Mouse (Mus musculus): ENCODE results near the gene Asna1. TPM values are rescaled to one million over a fixed set of nuclear protein-coding genes. Genes with fewer than 3 reads are reported as not detected.
A peak's percentile ranks its signal among the peaks of the same experiment; 100 is the strongest.

The Asna1 gene
- polyA plus RNA-seq, 1 experiment from 2014 or later, result 130 TPM

DNA sequence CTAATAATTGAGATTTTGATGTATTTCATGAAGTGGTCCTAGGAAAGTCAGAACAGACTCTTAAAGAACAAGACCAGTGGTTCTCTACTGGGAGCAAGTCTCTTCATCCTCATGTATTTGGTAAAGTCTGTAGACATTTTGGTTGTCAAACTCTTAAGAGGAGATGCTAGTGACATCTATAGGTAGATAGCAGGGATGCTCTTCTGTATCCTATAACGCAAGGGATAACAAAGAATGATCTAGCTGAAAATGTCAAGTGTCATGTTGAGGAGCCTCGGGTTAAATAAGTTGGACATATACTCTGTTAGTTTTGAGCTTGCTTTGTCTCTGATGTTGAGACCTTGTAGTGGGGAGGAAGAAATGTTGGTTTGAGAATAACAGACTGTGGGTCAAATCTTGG, 2.8 kb upstream of the Asna1 start:
- H3K4me1 ChIP-seq (ENCODE audit: control insufficient read depth, insufficient read depth, low read length), result peaks cover 27% of the 10 kb centered on the region
- peaks cover 15% of the 10 kb centered on the region for H3K36me3 ChIP-seq (ENCODE audit: control insufficient read depth, insufficient read depth, low read length)
- H3K9ac ChIP-seq (ENCODE audit: low read length), result peak overlapping the region; percentile 99
- WGBS, result 35% methylated on average over 2 of the region's 2 CpGs
- DNase-seq (ENCODE audit: low spot score), result no peak
- peak overlapping the region; percentile 100 for H3K4me3 ChIP-seq (ENCODE audit: low read depth, low read length)
- ATAC-seq (ENCODE audit: insufficient read depth, low FRiP score, low TSS enrichment), result no peak
- H3K27ac ChIP-seq (ENCODE audit: low read depth, low read length), result no peak overlapping the region
- peak overlapping the region; percentile 57 for H3K4me2 ChIP-seq (ENCODE audit: low read depth)
- no peaks in the 10 kb centered on the region for H3K9me3 ChIP-seq (ENCODE audit: control insufficient read depth, low read length)
- H3K27me3 ChIP-seq (ENCODE audit: control insufficient read depth, insufficient read depth, low read length), result no peaks in the 10 kb centered on the region

DNA sequence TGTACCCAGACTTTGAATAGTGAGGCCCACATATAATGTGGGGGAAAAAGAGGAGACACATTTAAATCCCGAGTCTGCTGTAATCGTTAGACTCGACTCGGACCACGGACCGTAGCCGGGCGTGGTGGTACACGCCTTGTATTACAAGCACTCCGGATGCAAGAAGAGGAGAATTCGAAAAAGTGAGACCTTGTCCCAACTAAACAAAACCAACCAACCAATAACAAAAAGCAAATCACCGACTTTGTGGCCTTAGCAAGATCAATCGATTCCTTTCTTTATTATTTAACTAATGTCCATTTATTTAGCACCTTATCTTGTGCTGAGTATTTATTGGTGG, 2.4 kb upstream of the Asna1 start:
- Histone ChIP-seq H3K4me3 (ENCODE audit: low read depth, low read length) (peak overlapping the region; percentile 100), H3K27ac (ENCODE audit: low read depth, low read length) (peak overlapping the region; percentile 67; the same call in 1 of the 2 replicates), H3K9me3 (ENCODE audit: control insufficient read depth, low read length) (no peaks in the 10 kb centered on the region), H3K36me3 (ENCODE audit: control insufficient read depth, insufficient read depth, low read length) (peaks cover 13% of the 10 kb centered on the region), H3K4me2 (ENCODE audit: low read depth) (peak overlapping the region; percentile 57), H3K4me1 (ENCODE audit: control insufficient read depth, insufficient read depth, low read length) (peaks cover 27% of the 10 kb centered on the region), H3K27me3 (ENCODE audit: control insufficient read depth, insufficient read depth, low read length) (no peaks in the 10 kb centered on the region), H3K9ac (ENCODE audit: low read length) (peak overlapping the region; percentile 99)
- ATAC-seq (ENCODE audit: insufficient read depth, low FRiP score, low TSS enrichment) (no peak), DNase-seq (ENCODE audit: low spot score) (no peak)
- WGBS, result under 1% methylated on average over 13 of the region's 13 CpGs

GRCm38 (mm10) chr8:85026670-85027515, 1.8 kb upstream of the Asna1 start, which contains the start of gene Trir:
Gene Trir (plus strand): TSS chr8:85026823.
- peaks cover 27% of the 10 kb centered on the region for H3K4me1 ChIP-seq (ENCODE audit: control insufficient read depth, insufficient read depth, low read length)
- no peaks in the 10 kb centered on the region for H3K9me3 ChIP-seq (ENCODE audit: control insufficient read depth, low read length)
- peaks cover 15% of the 10 kb centered on the region for H3K36me3 ChIP-seq (ENCODE audit: control insufficient read depth, insufficient read depth, low read length)
- 0% methylated on average over 68 of the region's 75 CpGs for WGBS
- H3K9ac ChIP-seq (ENCODE audit: low read length), result peak within 1 kb of the TSS; percentile 99
- peak within 1 kb of the TSS; percentile 67 for H3K27ac ChIP-seq (ENCODE audit: low read depth, low read length)
- peak; percentile 97 for DNase-seq (ENCODE audit: low spot score)
- peak within 1 kb of the TSS; percentile 100 for H3K4me3 ChIP-seq (ENCODE audit: low read depth, low read length)
- peak; percentile 80 for ATAC-seq (ENCODE audit: insufficient read depth, low FRiP score, low TSS enrichment)
- peak within 1 kb of the TSS; percentile 88 for H3K4me2 ChIP-seq (ENCODE audit: low read depth)
- H3K27me3 ChIP-seq (ENCODE audit: control insufficient read depth, insufficient read depth, low read length), result no peaks in the 10 kb centered on the region

- Histone ChIP-seq H3K27me3 (ENCODE audit: control insufficient read depth, insufficient read depth, low read length) (no peaks in the 10 kb centered on the region), H3K4me2 (ENCODE audit: low read depth) (no peak overlapping the region; the same call in 1 of the 2 replicates), H3K36me3 (ENCODE audit: control insufficient read depth, insufficient read depth, low read length) (peaks cover 11% of the 10 kb centered on the region), H3K9me3 (ENCODE audit: control insufficient read depth, low read length) (no peaks in the 10 kb centered on the region), H3K9ac (ENCODE audit: low read length) (no peak overlapping the region), H3K4me1 (ENCODE audit: control insufficient read depth, insufficient read depth, low read length) (peaks cover 23% of the 10 kb centered on the region), H3K4me3 (ENCODE audit: low read depth, low read length) (peak overlapping the region; percentile 90), H3K27ac (ENCODE audit: low read depth, low read length) (no peak overlapping the region)
- 92% methylated on average over 3 of the region's 3 CpGs for WGBS
- DNase-seq (ENCODE audit: low spot score) (no peak), ATAC-seq (ENCODE audit: insufficient read depth, low FRiP score, low TSS enrichment) (no peak)
Observed at GRCm38 (mm10) chr8:85023846-85024245, 1.2 kb downstream of the Asna1 start.

GRCm38 (mm10) chr8:85021514-85022055, 3.5 kb downstream of the Asna1 start:
- Histone ChIP-seq H3K9ac (ENCODE audit: low read length) (no peak overlapping the region), H3K9me3 (ENCODE audit: control insufficient read depth, low read length) (no peaks in the 10 kb centered on the region), H3K4me1 (ENCODE audit: control insufficient read depth, insufficient read depth, low read length) (peaks cover 13% of the 10 kb centered on the region), H3K4me3 (ENCODE audit: low read depth, low read length) (no peak overlapping the region), H3K27ac (ENCODE audit: low read depth, low read length) (no peak overlapping the region), H3K27me3 (ENCODE audit: control insufficient read depth, insufficient read depth, low read length) (no peaks in the 10 kb centered on the region), H3K36me3 (ENCODE audit: control insufficient read depth, insufficient read depth, low read length) (peaks cover 18% of the 10 kb centered on the region), H3K4me2 (ENCODE audit: low read depth) (no peak overlapping the region)
- DNase-seq (ENCODE audit: low spot score) (no peak), ATAC-seq (ENCODE audit: insufficient read depth, low FRiP score, low TSS enrichment) (no peak)
- 96% methylated on average over 3 of the region's 3 CpGs for WGBS

- ATAC-seq (ENCODE audit: insufficient read depth, low FRiP score, low TSS enrichment), result no peak
- WGBS, result 52% methylated on average over 5 of the region's 5 CpGs
- Histone ChIP-seq H3K9ac (ENCODE audit: low read length) (no peak overlapping the region), H3K9me3 (ENCODE audit: control insufficient read depth, low read length) (no peaks in the 10 kb centered on the region), H3K27me3 (ENCODE audit: control insufficient read depth, insufficient read depth, low read length) (peaks cover 9% of the 10 kb centered on the region), H3K4me3 (ENCODE audit: low read depth, low read length) (no peak overlapping the region), H3K36me3 (ENCODE audit: control insufficient read depth, insufficient read depth, low read length) (peaks cover 13% of the 10 kb centered on the region), H3K4me1 (ENCODE audit: control insufficient read depth, insufficient read depth, low read length) (no peaks in the 10 kb centered on the region), H3K4me2 (ENCODE audit: low read depth) (no peak overlapping the region), H3K27ac (ENCODE audit: low read depth, low read length) (no peak overlapping the region)
- DNase-seq (ENCODE audit: low spot score), result no peak
Observed at GRCm38 (mm10) chr8:85017209-85017608, 7.9 kb downstream of the Asna1 start.

- Histone ChIP-seq H3K4me3 (ENCODE audit: low read depth, low read length) (no peak overlapping the region), H3K9ac (ENCODE audit: low read length) (no peak overlapping the region), H3K36me3 (ENCODE audit: control insufficient read depth, insufficient read depth, low read length) (peaks cover 13% of the 10 kb centered on the region), H3K27ac (ENCODE audit: low read depth, low read length) (no peak overlapping the region), H3K4me2 (ENCODE audit: low read depth) (no peak overlapping the region), H3K4me1 (ENCODE audit: control insufficient read depth, insufficient read depth, low read length) (no peaks in the 10 kb centered on the region), H3K9me3 (ENCODE audit: control insufficient read depth, low read length) (no peaks in the 10 kb centered on the region), H3K27me3 (ENCODE audit: control insufficient read depth, insufficient read depth, low read length) (peaks cover 10% of the 10 kb centered on the region)
- 73% methylated on average over 10 of the region's 10 CpGs for WGBS
- ATAC-seq (ENCODE audit: insufficient read depth, low FRiP score, low TSS enrichment) (no peak), DNase-seq (ENCODE audit: low spot score) (no peak)
Observed at GRCm38 (mm10) chr8:85016724-85017123, 8.4 kb downstream of the Asna1 start.

GRCm38 (mm10) chr8:85014431-85014830, 10.7 kb downstream of the Asna1 start, which contains the start of gene Best2:
Gene Best2 (minus strand): TSS chr8:85014531.
- ATAC-seq (ENCODE audit: insufficient read depth, low FRiP score, low TSS enrichment) (no peak), DNase-seq (ENCODE audit: low spot score) (no peak)
- peak within 1 kb of the TSS; percentile 44 for H3K9ac ChIP-seq (ENCODE audit: low read length)
- 56% methylated on average over 2 of the region's 2 CpGs for WGBS
- H3K4me1 ChIP-seq (ENCODE audit: control insufficient read depth, insufficient read depth, low read length), result no peaks in the 10 kb centered on the region
- H3K36me3 ChIP-seq (ENCODE audit: control insufficient read depth, insufficient read depth, low read length), result peaks cover 10% of the 10 kb centered on the region
- peaks cover 23% of the 10 kb centered on the region for H3K27me3 ChIP-seq (ENCODE audit: control insufficient read depth, insufficient read depth, low read length)
- H3K9me3 ChIP-seq (ENCODE audit: control insufficient read depth, low read length), result no peaks in the 10 kb centered on the region
- H3K4me2 ChIP-seq (ENCODE audit: low read depth), result peak within 1 kb of the TSS; percentile 55
- no peak within 1 kb of the TSS for H3K27ac ChIP-seq (ENCODE audit: low read depth, low read length)
- H3K4me3 ChIP-seq (ENCODE audit: low read depth, low read length), result peak within 1 kb of the TSS; percentile 21
